Mouse (Mus musculus) retina, postnatal 1 day (tissue): ENCODE results near the gene Dnaaf3.

Source experiments
- DNase-seq: peaks from one replicate; pipeline ENCODE4 v3.0.0-alpha.2; 2012

The Dnaaf3 gene

GRCm38 (mm10) chr7:4498251-4498650, 34.0 kb downstream of the Dnaaf3 start:
- DNase-seq = peak; percentile 87

- no peak for DNase-seq
Observed at GRCm38 (mm10) chr7:4497271-4497903, 34.9 kb downstream of the Dnaaf3 start.

GRCm38 (mm10) chr7:4496468-4496867, 35.8 kb downstream of the Dnaaf3 start:
- DNase-seq = no peak

DNA sequence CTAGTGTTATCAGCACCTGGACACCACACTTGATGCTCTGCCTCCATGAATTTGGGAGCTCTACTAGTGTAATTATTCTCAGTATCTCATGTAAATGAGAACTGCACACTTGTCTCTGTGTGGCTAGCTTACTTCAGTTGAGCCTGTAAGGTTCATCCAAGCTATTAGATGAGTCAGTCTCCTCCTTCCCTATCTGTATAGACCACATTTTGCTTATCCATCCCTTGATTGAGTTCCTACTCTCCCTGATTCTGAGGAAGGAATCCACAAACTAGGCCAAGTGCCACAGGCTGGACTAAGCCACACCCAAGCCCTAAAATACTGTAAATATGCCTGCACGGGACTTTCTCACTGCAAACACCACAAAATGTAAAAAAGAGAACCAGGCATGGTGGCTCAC, 38.3 kb downstream of the Dnaaf3 start:
- DNase-seq = no peak

DNA sequence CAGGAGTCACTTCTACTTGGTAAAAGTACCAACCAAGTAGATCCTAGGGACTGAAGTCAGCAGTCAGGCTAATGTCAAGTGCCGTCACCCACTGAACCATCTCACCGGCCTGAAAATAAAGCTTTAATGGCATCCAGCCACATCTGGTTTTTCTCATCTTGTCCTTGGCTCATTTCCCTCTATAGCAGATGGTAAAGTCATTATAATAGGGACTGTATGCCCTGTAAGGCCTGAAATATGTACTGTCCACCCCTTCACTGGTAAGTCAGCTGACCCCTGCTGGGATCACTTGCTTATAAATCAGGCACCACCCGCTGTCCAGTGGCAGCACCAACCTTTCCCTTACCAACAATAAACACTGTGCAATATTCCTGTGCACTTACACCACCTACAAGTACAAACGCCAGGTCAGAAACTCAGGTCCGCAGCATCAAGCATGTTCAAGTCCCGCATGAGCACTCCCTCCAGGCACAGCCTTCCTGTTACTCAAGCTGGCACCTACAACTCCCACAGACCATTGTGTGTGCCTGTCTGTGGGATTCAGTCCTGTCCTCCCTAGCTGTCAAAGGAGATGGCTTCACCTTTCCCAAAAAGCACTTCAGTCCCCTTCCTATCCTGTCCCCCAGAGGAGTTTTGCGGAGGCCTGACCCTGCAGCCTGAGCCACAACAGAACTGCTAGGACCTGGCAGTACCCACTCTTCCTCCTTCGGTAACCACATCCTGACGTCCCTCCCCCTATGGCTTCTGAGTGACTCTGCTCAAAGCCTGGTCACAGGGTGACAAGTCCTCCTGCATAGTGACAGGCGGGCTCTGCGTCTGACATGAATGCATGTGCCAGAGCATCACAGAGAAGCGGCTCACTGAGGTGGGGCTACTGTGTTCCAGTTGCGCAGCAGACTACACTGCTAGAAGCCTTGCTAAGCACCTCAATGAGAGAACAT, 39.7 kb downstream of the Dnaaf3 start:
- DNase-seq = no peak

DNA sequence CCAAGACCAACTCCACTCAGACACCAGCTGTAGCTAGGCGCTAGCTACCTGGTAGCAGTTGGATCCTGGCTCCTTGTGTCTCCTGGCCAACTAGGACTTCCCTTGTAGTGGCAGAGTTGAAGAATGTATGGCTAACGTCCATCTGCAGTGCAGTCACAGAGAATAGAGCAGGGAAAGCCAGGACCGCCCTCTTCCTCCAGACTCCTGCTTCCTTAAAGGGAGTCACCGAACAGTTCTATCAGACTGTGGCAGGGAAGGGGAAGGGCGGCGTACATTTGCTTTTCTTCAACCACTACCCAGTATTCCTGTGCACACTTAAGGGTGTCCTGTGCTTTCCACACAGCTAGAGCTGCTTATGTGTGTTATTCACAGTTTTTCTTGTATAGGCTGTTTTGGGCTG, 40.9 kb downstream of the Dnaaf3 start:
- no peak for DNase-seq

- DNase-seq = no peak
Observed at GRCm38 (mm10) chr7:4482281-4482680, 50.0 kb downstream of the Dnaaf3 start.

DNA sequence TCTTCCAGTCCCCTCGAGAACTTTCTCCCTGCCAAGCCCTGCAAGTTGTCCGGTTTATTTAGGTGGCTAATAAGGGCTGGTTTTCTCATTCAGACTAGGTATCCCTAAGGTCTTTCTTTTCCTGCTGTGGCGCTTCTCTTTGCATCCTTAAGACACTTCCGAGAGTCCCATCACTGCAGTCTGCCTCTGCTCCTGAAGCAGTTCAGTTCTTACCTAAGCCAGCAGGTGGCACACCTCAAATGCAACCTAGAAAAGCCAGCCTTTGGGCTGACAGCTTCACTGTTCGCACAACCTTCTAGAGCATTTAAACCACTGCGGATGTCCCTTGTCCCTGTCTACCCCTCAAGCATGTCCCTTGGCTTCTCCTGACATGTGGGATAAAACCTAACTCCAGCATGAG, 52.6 kb downstream of the Dnaaf3 start:
- peak; percentile 66 for DNase-seq

GRCm38 (mm10) chr7:4478796-4479291, 53.4 kb downstream of the Dnaaf3 start:
- no peak for DNase-seq

GRCm38 (mm10) chr7:4478021-4478795, 54.0 kb downstream of the Dnaaf3 start:
- DNase-seq = peak; percentile 97

DNA sequence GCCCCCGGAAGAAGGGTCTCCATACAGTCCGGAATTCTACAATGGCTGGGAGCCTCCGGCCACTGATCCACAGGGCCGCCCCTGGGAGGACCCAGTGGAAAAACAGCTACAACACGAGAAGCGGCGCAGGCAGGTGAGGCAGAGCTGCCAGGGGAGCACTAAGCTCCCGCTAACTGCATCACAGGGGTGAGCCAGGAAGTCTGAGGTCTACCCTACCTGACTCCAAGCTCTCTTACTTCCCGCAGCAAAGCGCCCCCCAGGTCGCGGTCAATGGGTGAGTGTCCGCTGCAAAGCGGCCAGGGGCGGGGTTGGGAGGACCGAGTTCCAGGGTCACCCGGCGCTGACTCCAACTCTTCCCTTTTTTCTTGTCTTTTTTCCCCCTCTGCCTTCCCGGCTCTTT, 58.3 kb downstream of the Dnaaf3 start:
- DNase-seq = no peak
